Mouse (Mus musculus): ENCODE data around the gene Lst1.

- TF ChIP-seq POLR2A (IDR thresholded peaks at IDR 0.05; ENCODE audit: low read depth, low read length) (no peak), CTCF (conservative IDR thresholded peaks at IDR 0.05; ENCODE audit: insufficient read depth, insufficient read length, low read depth, low read length) (no peak)
These were observed 30.4 kb upstream of the Lst1 start for GRCm38 (mm10) chr17:35218516-35219193.

Measured in kidney, adult 2 months (tissue).